Comparison of ENCODE assay signal across 36 mouse cellular contexts in genomic region chr5:67981946-67982526, GRCm38 (mm10). TPM values are rescaled to one million over a fixed set of nuclear protein-coding genes. Genes with fewer than 3 reads are reported as not detected.
A peak's percentile ranks its signal among the peaks of the same experiment; 100 is the strongest.
DNase-seq lines count a peak whose midpoint lies in the region; ATAC-seq lines count a peak whose summit lies in the region.
"Had no signal": no experiment of that assay in that cellular context is flagged by ENCODE, and none has a peak within 500 bp of the region (broad histone marks: within the 10 kb centered on the region; RNA-seq: fewer than 3 reads in every experiment).

No protein-coding gene starts in this region.

- WGBS in heart, embryonic 10.5 days, result 66% methylated on average over 3 of the region's 3 CpGs
- 47% methylated on average over 3 of the region's 3 CpGs for WGBS in midbrain, embryonic 10.5 days

- no peaks in the 10 kb centered on the region for H3K36me3 ChIP-seq in megakaryocyte, embryonic 14.5 days (replicated peaks; ENCODE audit: low read length)
- H3K36me3 ChIP-seq in heart, embryonic 10.5 days, result no peaks in the 10 kb centered on the region
- no peaks in the 10 kb centered on the region for H3K36me3 ChIP-seq in midbrain, embryonic 10.5 days
- H3K36me3 ChIP-seq: forebrain, embryonic 10.5 days; hindbrain, embryonic 15.5 days; intestine, embryonic 15.5 days; limb, embryonic 12.5 days; neural tube, embryonic 12.5 days had no signal

- DNase-seq in ZHBTc4 (ENCODE audit: low read depth, low spot score), result peak; percentile 2
- no peak for DNase-seq in heart, embryonic 10.5 days (ENCODE audit: low spot score)
- no peak for DNase-seq in right cerebral cortex, postnatal 4 days
- no peak for DNase-seq in midbrain, embryonic 10.5 days (ENCODE audit: low spot score)
- DNase-seq: adrenal gland, adult 8-10 months; cerebellum, adult 18-20 months; cerebellum, postnatal 14 days; gastrocnemius, postnatal 25 days; heart, adult 2 months; kidney, adult 8-10 months; kidney, postnatal 25 days; liver, postnatal 0 days; midbrain, embryonic 14.5 days; right cerebral cortex, adult 18-20 months; thymus, adult 18-20 months; thymus, postnatal 36 days had no signal

- peaks cover 26% of the 10 kb centered on the region for H3K4me1 ChIP-seq in megakaryocyte, embryonic 14.5 days
- H3K4me1 ChIP-seq in heart, embryonic 10.5 days, result no peaks in the 10 kb centered on the region
- no peaks in the 10 kb centered on the region for H3K4me1 ChIP-seq in midbrain, embryonic 10.5 days
- H3K4me1 ChIP-seq: forebrain, embryonic 10.5 days; hindbrain, embryonic 15.5 days; intestine, embryonic 15.5 days; limb, embryonic 12.5 days; neural tube, embryonic 12.5 days had no signal

- ATAC-seq in megakaryocyte, adult 5-6 weeks (ENCODE audit: poor library complexity, severe bottlenecking), result no peak
- ATAC-seq in megakaryocyte progenitor cell, adult 5-6 weeks (replicated peaks; ENCODE audit: poor library complexity), result peak; percentile 76
- ATAC-seq: activated CD4-positive, CD25-positive, alpha-beta regulatory T cell, adult 4 months; forebrain, embryonic 16.5 days; intestine, embryonic 15.5 days; liver, postnatal 0 days; Patski had no signal

- H3K9me3 ChIP-seq in megakaryocyte, embryonic 14.5 days, result no peaks in the 10 kb centered on the region
- no peaks in the 10 kb centered on the region for H3K9me3 ChIP-seq in heart, embryonic 10.5 days
- H3K9me3 ChIP-seq in midbrain, embryonic 10.5 days (replicated peaks), result no peaks in the 10 kb centered on the region
- H3K9me3 ChIP-seq: forebrain, embryonic 10.5 days; hindbrain, embryonic 15.5 days; intestine, embryonic 15.5 days; limb, embryonic 12.5 days; neural tube, embryonic 12.5 days had no signal

- H3K27ac ChIP-seq in heart, embryonic 10.5 days, result no peak overlapping the region
- no peak overlapping the region for H3K27ac ChIP-seq in midbrain, embryonic 10.5 days (replicated peaks)
- H3K27ac ChIP-seq: forebrain, embryonic 10.5 days; heart, adult 2 months; hindbrain, embryonic 15.5 days; intestine, embryonic 15.5 days; layer of hippocampus, adult 2 months; limb, embryonic 12.5 days; macrophage; neural tube, embryonic 12.5 days had no signal

- peaks cover 2% of the 10 kb centered on the region for H3K27me3 ChIP-seq in megakaryocyte, embryonic 14.5 days (replicated peaks)
- no peaks in the 10 kb centered on the region for H3K27me3 ChIP-seq in heart, embryonic 10.5 days (ENCODE audit: insufficient read depth, poor library complexity, severe bottlenecking)
- H3K27me3 ChIP-seq in midbrain, embryonic 10.5 days (ENCODE audit: low read depth, poor library complexity, severe bottlenecking), result no peaks in the 10 kb centered on the region
- H3K27me3 ChIP-seq: intestine, embryonic 15.5 days; limb, embryonic 12.5 days; neural tube, embryonic 12.5 days; Patski had no signal

- peak overlapping the region; percentile 28 for H3K4me3 ChIP-seq in megakaryocyte, embryonic 14.5 days (replicated peaks)
- no peak overlapping the region for H3K4me3 ChIP-seq in heart, embryonic 10.5 days
- H3K4me3 ChIP-seq in midbrain, embryonic 10.5 days, result no peak overlapping the region
- H3K4me3 ChIP-seq: forebrain, embryonic 10.5 days; heart, adult 2 months; hindbrain, embryonic 15.5 days; intestine, embryonic 15.5 days; layer of hippocampus, adult 2 months; limb, embryonic 12.5 days; neural tube, embryonic 12.5 days had no signal

RNA-seq across cellular contexts. Expression of gene Gm21905, which starts 35.8 kb away (rescaled TPM):
- not detected in 2 replicates for polyA plus RNA-seq in megakaryocyte, embryonic 14.5 days (2012; ENCODE audit: insufficient read depth, low replicate concordance)
- not detected in 2 replicates for total RNA-seq in megakaryocyte, adult 5-6 weeks (2015)
- not detected in 2 replicates for total RNA-seq in megakaryocyte, adult 5-6 weeks (2017)
- total RNA-seq in megakaryocyte progenitor cell, adult 5-6 weeks (2015), result not detected in 2 replicates
- total RNA-seq in megakaryocyte progenitor cell, adult 5-6 weeks (2017), result not detected in 2 replicates
- not detected in 2 replicates for polyA plus RNA-seq in heart, embryonic 10.5 days (2016; fragmentation: Nextera tagmentation; extraction: Ambion mirVana)
- not detected in 2 replicates for polyA plus RNA-seq in midbrain, embryonic 10.5 days (2016; fragmentation: Nextera tagmentation; extraction: Ambion mirVana)
- total RNA-seq: adrenal gland, adult 8-10 months; gastrocnemius, postnatal 25 days; heart, adult 2 months; heart, postnatal 25 days; layer of hippocampus, adult 2 months; layer of hippocampus, postnatal 25 days; left cerebral cortex, postnatal 10 days had no signal
- polyA plus RNA-seq: activated CD4-positive, CD25-positive, alpha-beta regulatory T cell, adult 4 months; embryonic facial prominence, embryonic 11.5 days; forebrain, embryonic 10.5 days; forebrain, embryonic 16.5 days; heart, adult 2 months; heart, embryonic 14.5 days; hindbrain, embryonic 15.5 days; intestine, embryonic 15.5 days; limb, embryonic 12.5 days; liver, embryonic 11.5 days; liver, postnatal 0 days; macrophage; midbrain, embryonic 14.5 days; neural tube, embryonic 12.5 days; Patski; stomach, embryonic 16.5 days had no signal

RNA-seq across cellular contexts. Expression of gene Gm5108, which starts 40.6 kb away (rescaled TPM):
- polyA plus RNA-seq in megakaryocyte, embryonic 14.5 days (2012; ENCODE audit: insufficient read depth, low replicate concordance), result not detected in 2 replicates
- total RNA-seq in megakaryocyte, adult 5-6 weeks (2015), result not detected in 2 replicates
- not detected in 2 replicates for total RNA-seq in megakaryocyte, adult 5-6 weeks (2017)
- total RNA-seq in megakaryocyte progenitor cell, adult 5-6 weeks (2015), result not detected in 2 replicates
- total RNA-seq in megakaryocyte progenitor cell, adult 5-6 weeks (2017), result not detected in 2 replicates
- polyA plus RNA-seq in heart, embryonic 10.5 days (2016; fragmentation: Nextera tagmentation; extraction: Ambion mirVana), result not detected in 2 replicates
- polyA plus RNA-seq in midbrain, embryonic 10.5 days (2016; fragmentation: Nextera tagmentation; extraction: Ambion mirVana), result not detected in 2 replicates
- total RNA-seq: adrenal gland, adult 8-10 months; gastrocnemius, postnatal 25 days; heart, adult 2 months; heart, postnatal 25 days; layer of hippocampus, adult 2 months; layer of hippocampus, postnatal 25 days; left cerebral cortex, postnatal 10 days had no signal
- polyA plus RNA-seq: activated CD4-positive, CD25-positive, alpha-beta regulatory T cell, adult 4 months; embryonic facial prominence, embryonic 11.5 days; forebrain, embryonic 10.5 days; forebrain, embryonic 16.5 days; heart, adult 2 months; heart, embryonic 14.5 days; hindbrain, embryonic 15.5 days; intestine, embryonic 15.5 days; limb, embryonic 12.5 days; liver, embryonic 11.5 days; liver, postnatal 0 days; macrophage; midbrain, embryonic 14.5 days; neural tube, embryonic 12.5 days; Patski; stomach, embryonic 16.5 days had no signal

RNA-seq across cellular contexts. Expression of gene Grxcr1, which starts 49.6 kb away (rescaled TPM):
- polyA plus RNA-seq in megakaryocyte, embryonic 14.5 days (2012; ENCODE audit: insufficient read depth, low replicate concordance), result not detected in 2 replicates
- total RNA-seq in megakaryocyte, adult 5-6 weeks (2015), result not detected in 2 replicates
- not detected in 2 replicates for total RNA-seq in megakaryocyte, adult 5-6 weeks (2017)
- not detected in 2 replicates for total RNA-seq in megakaryocyte progenitor cell, adult 5-6 weeks (2015)
- not detected in 2 replicates for total RNA-seq in megakaryocyte progenitor cell, adult 5-6 weeks (2017)
- polyA plus RNA-seq in heart, embryonic 10.5 days (2016; fragmentation: Nextera tagmentation; extraction: Ambion mirVana), result not detected in 2 replicates
- polyA plus RNA-seq in midbrain, embryonic 10.5 days (2016; fragmentation: Nextera tagmentation; extraction: Ambion mirVana), result not detected in 2 replicates
- total RNA-seq: adrenal gland, adult 8-10 months; gastrocnemius, postnatal 25 days; heart, adult 2 months; heart, postnatal 25 days; layer of hippocampus, adult 2 months; layer of hippocampus, postnatal 25 days; left cerebral cortex, postnatal 10 days had no signal
- polyA plus RNA-seq: embryonic facial prominence, embryonic 11.5 days; forebrain, embryonic 10.5 days; forebrain, embryonic 16.5 days; heart, adult 2 months; heart, embryonic 14.5 days; intestine, embryonic 15.5 days; limb, embryonic 12.5 days; liver, embryonic 11.5 days; liver, postnatal 0 days; macrophage; midbrain, embryonic 14.5 days; Patski; stomach, embryonic 16.5 days had no signal
